Mouse (Mus musculus) limb, embryonic 14.5 days (tissue): Measurements from ENCODE around the gene Six1. TPM values are rescaled to one million over a fixed set of nuclear protein-coding genes. Genes with fewer than 3 reads are reported as not detected.

Experiments
- ATAC-seq: fragments of 200-750 bp; cut with Nextera tagmentation; 2 replicates; pipeline ENCODE4 v1.8.0; 2017; ENCODE audit warnings: low read depth, moderate number of reproducible peaks, moderate TSS enrichment; ENCODE audit not compliant: low FRiP score
- DNase-seq: peaks from one replicate; pipeline ENCODE4 v3.0.0-alpha.2; 2015; ENCODE audit warnings: low spot score
- H3K27ac ChIP-seq: fragments of 300-500 bp; sonication (generic); replicated peaks from 2 replicates; pipeline ENCODE4 v1.5.1; 2014; ENCODE audit warnings: low read depth, mild to moderate bottlenecking, low read length, moderate library complexity, mixed read lengths
- H3K27me3 ChIP-seq: fragments of 300-500 bp; sonication (generic); 2 replicates; pipeline ENCODE4 v1.6.1; 2014; ENCODE audit warnings: low read length, mixed read lengths; ENCODE audit not compliant: control insufficient read depth, insufficient read depth
- H3K36me3 ChIP-seq: fragments of 300-500 bp; sonication (generic); 2 replicates; pipeline ENCODE4 v1.6.1; 2014; ENCODE audit warnings: mild to moderate bottlenecking, low read length, moderate library complexity, mixed read lengths; ENCODE audit not compliant: control insufficient read depth, insufficient read depth
- H3K4me1 ChIP-seq: fragments of 300-500 bp; sonication (generic); 2 replicates; pipeline ENCODE4 v1.6.1; 2014; ENCODE audit warnings: antibody characterized with exemption, low read length, mixed read lengths; ENCODE audit not compliant: control insufficient read depth, insufficient read depth
- H3K4me2 ChIP-seq: fragments of 300-500 bp; sonication (generic); replicated peaks from 2 replicates; pipeline ENCODE4 v1.6.1; 2014; ENCODE audit warnings: low read depth, mild to moderate bottlenecking, low read length, moderate library complexity; ENCODE audit not compliant: severe bottlenecking
- H3K4me3 ChIP-seq: fragments of 300-500 bp; sonication (generic); replicated peaks from 2 replicates; pipeline ENCODE4 v1.5.1; 2014; ENCODE audit warnings: low read length
- H3K9ac ChIP-seq: fragments of 300-500 bp; sonication (generic); 2 replicates; pipeline ENCODE4 v1.6.1; 2014; ENCODE audit warnings: mild to moderate bottlenecking, low read depth, low read length, moderate library complexity; ENCODE audit not compliant: severe bottlenecking
- H3K9me3 ChIP-seq: fragments of 300-500 bp; sonication (generic); 2 replicates; pipeline ENCODE4 v1.6.1; 2016; ENCODE audit warnings: low read length; ENCODE audit not compliant: control insufficient read depth
- POLR2A ChIP-seq: fragments of 200-500 bp; IDR thresholded peaks from 2 replicates; pipeline ENCODE4 v1.8.0; 2012; ENCODE audit warnings: inconsistent platforms, mild to moderate bottlenecking, moderate library complexity, borderline replicate concordance; ENCODE audit not compliant: insufficient read depth, insufficient read length; ENCODE audit errors: extremely low read depth
- WGBS: fragments of 180-500 bp; shearing (Covaris S2); extraction: QIAGEN DNeasy Blood & Tissue Kit; methylation state at CpG from one replicate; pipeline ENCODE4 v1.1.7; 2014; 5-methylcytosine and 5-hydroxymethylcytosine counted together
- polyA plus RNA-seq, 2 experiments: library from polyadenylated mRNA; depleted of rRNA in 1 of 2; stranded (reverse) in 1 of 2; unstranded in 1 of 2; fragments of >200 nt; fragmentation: Nextera tagmentation in 1 of 2; extraction: Ambion mirVana in 1 of 2; gene quantifications; 2 replicates each; pipeline versions ENCODE4 v1.2.1 to v1.2.3; 2012 to 2014

Six1 gene
- polyA plus RNA-seq, 2 experiments, result 37.6 to 44.6 TPM

- Histone ChIP-seq H3K4me3 (no peak overlapping the region), H3K4me1 (0 out of 2 replicates have a peak, but pooled peaks cover 2% of the 10 kb centered on the region), H3K27ac (no peak overlapping the region), H3K27me3 (no peaks in the 10 kb centered on the region), H3K4me2 (no peak overlapping the region), H3K36me3 (no peaks in the 10 kb centered on the region), H3K9ac (no peak overlapping the region), H3K9me3 (no peaks in the 10 kb centered on the region)
- ATAC-seq (no peak), DNase-seq (no peak)
- no peak for TF ChIP-seq POLR2A
- 77% methylated on average over 7 of the region's 7 CpGs for WGBS
These were observed 37.1 kb upstream of the Six1 start for GRCm38 (mm10) chr12:73090672-73091335.

GRCm38 (mm10) chr12:73088911-73089310 is 35.2 kb upstream of the Six1 start:
- ATAC-seq (no peak), DNase-seq (no peak)
- Histone ChIP-seq H3K9ac (no peak overlapping the region), H3K9me3 (no peaks in the 10 kb centered on the region), H3K27me3 (no peaks in the 10 kb centered on the region), H3K4me2 (no peak overlapping the region), H3K27ac (no peak overlapping the region), H3K4me3 (no peak overlapping the region), H3K36me3 (no peaks in the 10 kb centered on the region), H3K4me1 (0 out of 2 replicates have a peak, but pooled peaks cover 2% of the 10 kb centered on the region)
- no peak for TF ChIP-seq POLR2A
- WGBS, result 71% methylated on average over 5 of the region's 5 CpGs

- H3K9ac ChIP-seq, result no peak overlapping the region
- no peak overlapping the region for H3K4me3 ChIP-seq
- H3K4me1 ChIP-seq, result 0 out of 2 replicates have a peak, but pooled peaks cover 2% of the 10 kb centered on the region
- no peak for TF ChIP-seq POLR2A
- H3K36me3 ChIP-seq, result no peaks in the 10 kb centered on the region
- no peaks in the 10 kb centered on the region for H3K27me3 ChIP-seq
- H3K9me3 ChIP-seq, result no peaks in the 10 kb centered on the region
- no peak for DNase-seq
- no peak for ATAC-seq
- H3K27ac ChIP-seq, result no peak overlapping the region
- 71% methylated on average over 5 of the region's 5 CpGs for WGBS
- no peak overlapping the region for H3K4me2 ChIP-seq
These were observed 34.8 kb upstream of the Six1 start for GRCm38 (mm10) chr12:73088500-73088899.

- Histone ChIP-seq H3K4me3 (no peak overlapping the region), H3K4me1 (0 out of 2 replicates have a peak, but pooled peaks cover 2% of the 10 kb centered on the region), H3K27me3 (no peaks in the 10 kb centered on the region), H3K4me2 (no peak overlapping the region), H3K9ac (no peak overlapping the region), H3K36me3 (no peaks in the 10 kb centered on the region), H3K9me3 (no peaks in the 10 kb centered on the region), H3K27ac (no peak overlapping the region)
- DNase-seq (no peak), ATAC-seq (no peak)
- WGBS, result 74% methylated on average over 7 of the region's 7 CpGs
- TF ChIP-seq POLR2A, result no peak
These were observed 33.4 kb upstream of the Six1 start for GRCm38 (mm10) chr12:73087086-73087485.

GRCm38 (mm10) chr12:73085739-73086630 is 32.3 kb upstream of the Six1 start:
- Histone ChIP-seq H3K9me3 (no peaks in the 10 kb centered on the region), H3K4me1 (0 out of 2 replicates have a peak, but pooled peaks cover 2% of the 10 kb centered on the region), H3K36me3 (no peaks in the 10 kb centered on the region), H3K27me3 (no peaks in the 10 kb centered on the region), H3K9ac (no peak overlapping the region), H3K4me2 (no peak overlapping the region), H3K27ac (no peak overlapping the region), H3K4me3 (no peak overlapping the region)
- ATAC-seq (no peak), DNase-seq (no peak)
- 29% methylated on average over 11 of the region's 11 CpGs for WGBS
- no peak for TF ChIP-seq POLR2A
